9 mouse cellular contexts compared by ENCODE assay signal in the genomic region with DNA sequence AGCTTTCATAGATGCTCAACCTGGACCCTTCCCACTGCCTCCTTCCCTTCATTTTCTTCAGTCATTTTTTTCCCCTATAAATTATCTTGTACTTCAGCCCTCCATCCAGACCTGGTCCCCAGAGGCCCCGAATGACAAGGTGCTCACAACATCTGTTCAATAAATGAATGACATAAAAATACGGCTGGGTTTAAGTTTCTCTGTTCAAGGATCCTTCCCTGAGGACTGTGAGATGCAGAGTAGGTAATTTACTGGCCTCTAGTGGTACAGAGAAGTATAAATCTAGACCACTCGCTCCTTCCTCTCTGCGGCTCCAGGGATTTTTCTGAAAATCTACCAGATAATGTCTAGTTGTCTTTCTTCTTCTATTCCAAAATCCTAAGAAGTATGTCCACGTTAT. TPM values are rescaled to one million over a fixed set of nuclear protein-coding genes. Genes with fewer than 3 reads are reported as not detected.
DNase-seq lines count a peak whose midpoint lies in the region; ATAC-seq and TF ChIP-seq lines count a peak whose summit lies in the region.
"Had no signal": no experiment of that assay in that cellular context is flagged by ENCODE, and none has a peak within 500 bp of the region (broad histone marks: within the 10 kb centered on the region; RNA-seq: fewer than 3 reads in every experiment).

No protein-coding gene starts in this region.

- ATAC-seq in frontal cortex, adult (ENCODE audit: low TSS enrichment): peak; percentile 93
- ATAC-seq in liver, embryonic 14.5 days (ENCODE audit: insufficient read depth): no peak
- ATAC-seq in forebrain, embryonic 13.5 days: peak; percentile 60
- 0 out of 2 replicates have a peak, but pooled peaks have one; percentile 46 for ATAC-seq in midbrain, embryonic 16.5 days
- ATAC-seq in erythroid progenitor cell, adult 5-6 weeks (replicated peaks; ENCODE audit: low FRiP score, poor library complexity, severe bottlenecking): no peak

- no peak for TF ChIP-seq EP300 in liver, embryonic 14.5 days (IDR thresholded peaks at IDR 0.05; ENCODE audit: low read depth)

- no peak overlapping the region for H3K4me2 ChIP-seq in liver, embryonic 14.5 days (ENCODE audit: low read depth)
- H3K4me2 ChIP-seq in forebrain, embryonic 13.5 days: no peak overlapping the region
- H3K4me2 ChIP-seq in midbrain, embryonic 16.5 days (ENCODE audit: low read length): no peak overlapping the region

- no peak overlapping the region for H3K27ac ChIP-seq in liver, embryonic 14.5 days
- no peak overlapping the region for H3K27ac ChIP-seq in forebrain, embryonic 13.5 days
- no peak overlapping the region for H3K27ac ChIP-seq in midbrain, embryonic 16.5 days (ENCODE audit: low read length)

- TF ChIP-seq CTCF in liver, embryonic 14.5 days (IDR thresholded peaks at IDR 0.05; ENCODE audit: low read depth): peak; percentile 37; the same call in 1 of the 2 replicates

- H3K36me3 ChIP-seq in liver, embryonic 14.5 days (replicated peaks; ENCODE audit: control insufficient read depth, insufficient read depth, low read depth): no peaks in the 10 kb centered on the region
- no peaks in the 10 kb centered on the region for H3K36me3 ChIP-seq in forebrain, embryonic 13.5 days (ENCODE audit: poor library complexity, severe bottlenecking)
- no peaks in the 10 kb centered on the region for H3K36me3 ChIP-seq in midbrain, embryonic 16.5 days (ENCODE audit: control insufficient read depth, insufficient read depth, low read length)

- no peaks in the 10 kb centered on the region for H3K27me3 ChIP-seq in liver, embryonic 14.5 days (ENCODE audit: control insufficient read depth, insufficient read depth, low read length)
- no peaks in the 10 kb centered on the region for H3K27me3 ChIP-seq in forebrain, embryonic 13.5 days
- H3K27me3 ChIP-seq in midbrain, embryonic 16.5 days (ENCODE audit: control insufficient read depth, insufficient read depth, low read depth, low read length): no peaks in the 10 kb centered on the region
- H3K27me3 ChIP-seq: CH12.LX had no signal

- no peaks in the 10 kb centered on the region for H3K9me3 ChIP-seq in liver, embryonic 14.5 days (ENCODE audit: control insufficient read depth, low read length)
- no peaks in the 10 kb centered on the region for H3K9me3 ChIP-seq in forebrain, embryonic 13.5 days (replicated peaks)
- H3K9me3 ChIP-seq in midbrain, embryonic 16.5 days (replicated peaks; ENCODE audit: control insufficient read depth, low read length, poor library complexity, severe bottlenecking): no peaks in the 10 kb centered on the region

- H3K4me1 ChIP-seq in liver, embryonic 14.5 days (replicated peaks; ENCODE audit: control insufficient read depth in 2 of 2, insufficient read depth in 2 of 2, low read length in 1 of 2): peaks cover 0 to 5% of the 10 kb centered on the region in 2 experiments; a peak in 2 of 4 replicates
- peaks cover 51% of the 10 kb centered on the region for H3K4me1 ChIP-seq in forebrain, embryonic 13.5 days
- H3K4me1 ChIP-seq in midbrain, embryonic 16.5 days (ENCODE audit: control insufficient read depth, insufficient read depth, low read length): peaks cover 16% of the 10 kb centered on the region

- no peak overlapping the region for H3K4me3 ChIP-seq in liver, embryonic 14.5 days (ENCODE audit: insufficient read depth in 1 of 2, low read depth in 2 of 2, low read length in 2 of 2)
- no peak overlapping the region for H3K4me3 ChIP-seq in forebrain, embryonic 13.5 days
- no peak overlapping the region for H3K4me3 ChIP-seq in midbrain, embryonic 16.5 days (ENCODE audit: low read depth, low read length)

- H3K9ac ChIP-seq in liver, embryonic 14.5 days (replicated peaks): no peak overlapping the region
- H3K9ac ChIP-seq in forebrain, embryonic 13.5 days: no peak overlapping the region
- no peak overlapping the region for H3K9ac ChIP-seq in midbrain, embryonic 16.5 days (ENCODE audit: low read depth, low read length)

- no peak for DNase-seq in frontal cortex, postnatal 14 days (ENCODE audit: low spot score in 2 of 2)
- DNase-seq in liver, embryonic 14.5 days (ENCODE audit: low read depth in 3 of 3, low spot score in 3 of 3): no peak
- no peak for DNase-seq in liver
- no peak for DNase-seq in layer of hippocampus, postnatal 36 days

- 51% methylated on average over 5 of the region's 5 CpGs for WGBS in liver, embryonic 14.5 days (ENCODE audit: insufficient replicate concordance)
- 57% methylated on average over 5 of the region's 5 CpGs for WGBS in forebrain, embryonic 13.5 days
- WGBS in midbrain, embryonic 16.5 days: 45% methylated on average over 5 of the region's 5 CpGs

RNA-seq across cellular contexts. Expression of gene Adgra3, which starts 26.5 kb away (rescaled TPM):
- polyA plus RNA-seq in liver, embryonic 14.5 days (2012; rRNA removed): 4.5 and 4.9 TPM in 2 replicates
- 4.0 and 5.1 TPM in 2 replicates for polyA plus RNA-seq in liver, embryonic 14.5 days (2014; fragmentation: Nextera tagmentation; extraction: Ambion mirVana)
- polyA plus RNA-seq in forebrain, embryonic 13.5 days (2015; fragmentation: Nextera tagmentation; extraction: Ambion mirVana): 22.3 and 22.6 TPM in 2 replicates
- polyA plus RNA-seq in midbrain, embryonic 16.5 days (2015; fragmentation: Nextera tagmentation; extraction: Ambion mirVana): 9.9 and 11.5 TPM in 2 replicates
- total RNA-seq in erythroid progenitor cell, adult 5-6 weeks (2015; ENCODE audit: low replicate concordance): 0.36 TPM in 1 of 2 replicates, not detected in the other
- 0.51 TPM in 1 of 2 replicates, not detected in the other for total RNA-seq in erythroid progenitor cell, adult 5-6 weeks (2017; ENCODE audit: low replicate concordance)
- 10 to 100 TPM; 24.4 to 29.4 TPM for total RNA-seq in layer of hippocampus, postnatal 36 days (2021)
- total RNA-seq: CH12.LX had no signal

Comparison
In these comparisons a context has a peak if more than half of its experiments do, and no peak if none do; other contexts are left out.
1. ATAC-seq: peak in frontal cortex, adult (single experiment), forebrain, embryonic 13.5 days (single experiment) and midbrain, embryonic 16.5 days (single experiment); none in liver, embryonic 14.5 days (single experiment) and erythroid progenitor cell, adult 5-6 weeks (single experiment).